Mouse (Mus musculus): ENCODE results near the gene Gpsm1.

Gene Gpsm1

DNA sequence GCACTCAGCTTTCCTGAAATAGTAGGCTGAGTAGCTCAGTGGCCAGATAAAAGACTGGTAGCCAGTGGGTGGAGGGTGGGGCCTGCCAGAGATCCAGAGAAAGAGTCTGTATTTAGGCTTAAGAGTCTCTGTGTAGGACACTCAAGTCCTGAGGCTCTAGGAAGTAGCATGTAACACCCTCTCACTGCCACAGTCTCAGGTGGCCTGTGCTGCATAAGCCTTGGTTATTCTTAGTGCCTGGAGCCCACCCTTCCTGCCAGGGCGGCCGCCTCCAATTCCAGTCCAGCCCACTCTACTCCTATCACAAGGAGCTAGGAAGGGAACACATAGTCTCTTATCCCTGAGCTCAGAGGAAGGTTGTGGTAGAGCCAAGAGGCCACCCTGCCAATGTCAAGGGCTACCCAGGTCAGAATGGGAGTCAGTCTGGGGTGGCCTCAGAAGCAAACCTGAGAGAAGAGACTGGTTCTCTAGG, 26.2 kb downstream of the Gpsm1 start:
- peak; percentile 55 to 56 for DNase-seq (ENCODE audit: low spot score in 2 of 2)

DNA sequence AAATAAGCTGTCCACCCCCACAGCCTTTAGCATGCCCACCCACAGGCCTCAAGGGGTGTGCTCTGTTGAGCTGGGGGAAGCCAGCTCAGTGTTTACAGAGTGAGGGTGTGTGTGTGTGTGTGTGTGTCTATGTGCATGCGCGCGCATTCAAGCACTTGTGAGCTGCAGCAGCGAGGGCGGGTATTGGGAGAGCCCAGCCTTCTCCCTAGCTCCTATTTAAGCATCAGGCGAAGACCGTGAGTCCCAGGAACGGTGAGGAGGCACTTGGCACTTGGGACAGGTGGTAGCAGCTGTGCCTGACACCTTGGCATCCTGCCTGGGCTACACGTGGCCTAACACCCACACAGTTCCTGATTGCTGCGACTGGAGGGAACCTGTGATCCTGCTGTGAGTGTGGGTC, 26.7 kb downstream of the Gpsm1 start:
- DNase-seq (ENCODE audit: low spot score in 2 of 2), result peak; percentile 80 to 82

DNA sequence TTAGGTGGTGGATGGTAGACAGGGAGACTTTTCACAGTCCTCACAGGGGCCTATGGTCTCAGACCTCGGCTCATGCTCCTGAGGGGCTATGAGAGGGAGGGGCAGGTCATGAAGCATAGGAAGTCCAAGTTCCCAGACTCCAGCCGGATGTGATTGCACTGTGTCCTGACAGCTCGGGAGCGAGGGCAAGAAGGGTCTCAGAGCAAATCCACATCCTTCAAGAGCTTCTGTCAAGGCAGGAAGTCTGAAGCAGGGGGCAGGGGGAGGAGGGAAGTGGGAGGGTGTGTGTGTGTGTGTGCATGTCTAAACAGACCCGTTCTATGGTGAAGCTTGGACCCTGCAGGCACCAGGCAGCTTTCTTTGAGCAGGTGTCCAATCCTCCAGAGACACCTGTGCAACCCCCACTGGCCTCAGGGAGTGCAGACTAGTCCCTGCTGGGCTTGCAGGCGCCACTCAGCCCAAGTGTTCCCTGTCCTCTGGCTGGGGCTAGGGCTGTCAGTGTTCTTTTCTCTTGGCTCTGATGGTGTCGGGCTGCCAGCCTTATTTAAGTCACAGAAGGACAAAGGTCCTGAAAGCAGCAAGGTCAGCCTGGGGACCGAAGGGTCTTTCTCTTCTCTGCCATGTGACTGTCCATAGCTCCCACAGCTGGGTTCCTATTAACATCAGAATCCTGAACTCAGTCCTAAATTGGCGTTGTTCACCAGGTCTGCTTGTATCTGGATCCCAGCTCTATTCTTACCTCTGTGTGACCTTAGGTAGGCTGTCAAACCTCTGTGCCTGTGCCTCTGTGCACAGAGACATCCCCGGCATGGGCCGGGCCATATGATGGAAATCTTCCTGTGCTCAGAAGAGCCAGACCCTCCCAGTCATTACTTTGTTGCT, 27.5 kb downstream of the Gpsm1 start:
- no peak for DNase-seq (ENCODE audit: low spot score in 2 of 2)

DNA sequence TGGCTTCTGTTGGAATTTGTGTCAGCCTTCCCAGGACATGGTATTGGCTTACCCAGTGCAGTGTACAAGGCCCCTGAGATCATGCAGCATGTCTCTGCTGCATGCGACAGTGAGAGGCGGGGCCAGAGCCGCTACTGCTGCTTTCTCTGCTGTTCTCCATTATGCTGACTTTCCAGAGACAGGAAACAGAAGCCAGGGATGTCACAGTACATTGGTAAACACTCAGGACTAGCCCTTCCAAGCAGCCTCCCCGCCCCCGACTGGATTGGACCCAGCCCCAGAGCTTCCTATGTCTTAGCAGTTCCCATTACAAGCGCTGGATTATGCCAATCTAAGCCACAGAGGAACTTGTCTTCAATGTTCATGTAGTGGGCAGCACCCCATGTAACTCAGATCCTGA, 32.9 kb downstream of the Gpsm1 start:
- no peak for DNase-seq (ENCODE audit: low spot score in 2 of 2)

DNA sequence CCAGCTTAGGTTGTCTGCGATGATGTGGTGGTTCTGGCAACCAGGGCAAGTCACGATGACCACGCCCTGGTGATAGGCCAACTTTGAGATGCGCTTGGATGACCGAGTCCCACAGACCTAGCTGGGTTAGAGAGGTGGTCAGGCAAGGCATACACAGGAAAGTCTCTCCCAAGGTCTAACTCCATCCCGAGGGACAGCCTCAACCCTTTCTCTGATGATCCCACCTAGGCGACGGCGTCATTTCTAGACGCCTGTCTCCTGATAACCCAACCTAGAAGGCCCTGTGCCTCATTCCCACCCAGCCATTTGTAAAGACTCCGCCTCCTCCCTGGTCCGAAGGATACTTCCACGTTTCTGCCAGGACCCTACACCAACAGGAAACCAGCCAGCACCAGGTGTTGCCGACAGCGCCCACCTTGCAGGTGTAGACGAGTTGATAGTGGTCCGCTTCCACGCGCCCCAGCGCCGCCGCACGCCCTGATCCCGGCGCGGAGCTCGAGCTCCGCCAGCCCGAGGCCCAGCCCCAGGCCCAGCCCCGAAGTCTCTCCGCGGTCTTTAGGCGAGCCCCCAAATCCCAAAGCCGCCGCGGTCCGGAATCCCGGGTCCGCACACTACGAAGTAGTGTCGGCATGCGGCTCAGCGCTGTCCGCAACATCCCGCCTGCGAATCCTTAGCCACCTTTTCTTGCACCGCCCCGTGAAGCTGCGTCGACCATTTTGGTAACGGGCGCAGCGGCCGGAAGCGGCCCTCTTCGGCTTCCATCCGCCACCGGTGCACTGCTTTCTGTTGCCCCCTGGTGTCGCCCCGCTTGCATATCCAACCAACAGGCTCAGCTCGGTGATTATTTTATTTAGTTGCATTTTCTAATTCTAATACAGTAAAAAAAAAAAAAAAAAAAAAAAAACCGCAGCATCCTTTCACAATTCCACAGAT, 36.3 kb downstream of the Gpsm1 start, which contains the start of gene Dnlz:
Gene Dnlz (minus strand): TSS at position 753 of the 933 bp plus-strand sequence.
- DNase-seq (ENCODE audit: low spot score in 2 of 2), result peak; percentile 94 to 97

DNA sequence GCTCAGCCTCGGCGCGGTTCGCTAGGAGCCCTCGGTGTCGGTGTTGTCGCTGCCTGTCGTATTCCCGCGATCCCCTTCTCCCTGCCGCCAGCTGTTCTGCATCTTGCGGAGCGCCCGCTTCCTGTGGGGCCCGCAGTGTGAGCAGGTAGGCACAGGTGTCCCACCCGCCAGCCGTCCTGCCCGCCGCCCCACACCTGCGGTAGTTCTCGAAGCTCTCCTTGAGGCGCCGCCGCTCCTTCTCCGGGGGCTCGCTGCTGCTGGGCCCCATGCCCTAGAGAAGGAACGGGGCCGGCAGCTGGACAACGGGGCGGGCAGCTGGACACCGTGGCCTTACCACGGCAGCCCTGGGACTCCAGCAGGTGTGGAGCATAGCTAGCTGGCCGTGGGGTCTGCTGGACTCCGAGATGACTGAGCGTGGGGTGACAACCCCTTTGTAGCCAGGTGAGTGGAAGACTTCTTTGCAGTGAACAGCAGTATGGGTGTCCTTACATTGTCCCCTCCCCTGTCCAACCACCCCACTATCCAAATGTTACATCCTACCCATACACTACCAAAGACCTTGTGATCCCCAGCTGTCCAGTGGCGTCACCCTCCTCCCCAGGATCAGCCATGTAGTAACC, 37.1 kb downstream of the Gpsm1 start:
- DNase-seq (ENCODE audit: low spot score in 2 of 2), result no peak

DNA sequence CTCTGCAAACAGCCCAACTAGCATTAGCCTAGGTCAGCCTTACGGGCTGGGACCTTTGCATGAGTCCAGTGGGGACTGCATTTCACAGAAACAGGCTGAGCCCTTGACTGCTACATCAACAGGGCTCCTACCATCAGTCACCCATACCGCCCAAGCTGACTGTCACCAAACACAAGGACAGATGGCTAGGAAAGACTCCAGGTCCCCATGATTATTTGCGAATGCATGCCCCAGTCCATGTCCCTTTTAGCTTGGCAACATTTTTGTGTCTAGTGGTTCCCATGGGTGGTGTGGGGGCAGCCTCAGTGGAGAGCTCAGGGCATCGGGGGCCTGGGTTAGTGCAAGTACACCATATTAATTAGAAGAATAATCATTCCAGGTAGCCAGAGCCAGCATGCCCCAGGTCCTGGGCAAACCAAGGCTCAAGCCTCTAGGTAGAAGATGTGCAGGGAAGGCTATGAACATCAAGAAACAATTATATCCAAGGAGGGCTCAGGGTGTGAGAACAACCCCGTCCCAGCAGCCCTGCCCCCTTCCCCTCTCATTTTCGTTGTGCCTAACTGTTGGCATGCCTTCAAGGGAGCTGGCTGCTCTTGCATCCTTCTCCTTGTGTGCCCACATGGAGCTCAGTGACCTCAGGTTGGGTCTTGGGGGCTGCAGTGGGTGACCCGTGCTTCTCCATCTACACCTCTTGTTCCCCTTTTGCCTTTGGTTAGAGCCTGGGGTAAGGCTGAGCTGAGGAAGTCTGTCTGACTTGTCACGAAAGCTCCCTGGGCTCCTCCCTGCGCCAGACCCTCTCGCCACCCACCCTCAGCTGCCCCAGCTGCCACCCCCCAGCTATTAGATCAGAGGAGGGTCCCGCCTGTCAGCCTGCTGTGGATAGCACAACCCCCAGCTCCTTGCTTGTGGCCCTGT, 38.0 kb downstream of the Gpsm1 start:
- DNase-seq (ENCODE audit: low spot score in 2 of 2), result no peak

DNA sequence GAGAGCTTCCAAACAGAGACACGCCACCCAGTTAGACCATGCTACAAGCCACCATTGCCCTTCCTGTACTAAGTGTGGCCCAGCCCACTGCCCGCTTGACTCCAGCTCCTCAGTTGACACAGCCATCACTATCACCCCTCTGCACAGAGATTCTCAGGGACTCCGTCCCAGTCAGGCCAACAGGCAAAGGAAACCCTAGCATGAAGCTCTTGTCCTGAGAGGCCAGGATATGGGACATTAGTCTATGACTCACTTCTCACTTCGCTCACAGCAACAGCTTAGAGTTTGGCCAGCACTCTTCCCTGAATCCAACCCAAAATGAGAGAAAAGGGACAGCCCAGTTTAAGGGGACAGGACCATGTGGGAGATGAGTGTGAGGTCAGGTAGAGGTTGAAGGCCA, 39.1 kb downstream of the Gpsm1 start:
- no peak for DNase-seq (ENCODE audit: low spot score in 2 of 2)

DNA sequence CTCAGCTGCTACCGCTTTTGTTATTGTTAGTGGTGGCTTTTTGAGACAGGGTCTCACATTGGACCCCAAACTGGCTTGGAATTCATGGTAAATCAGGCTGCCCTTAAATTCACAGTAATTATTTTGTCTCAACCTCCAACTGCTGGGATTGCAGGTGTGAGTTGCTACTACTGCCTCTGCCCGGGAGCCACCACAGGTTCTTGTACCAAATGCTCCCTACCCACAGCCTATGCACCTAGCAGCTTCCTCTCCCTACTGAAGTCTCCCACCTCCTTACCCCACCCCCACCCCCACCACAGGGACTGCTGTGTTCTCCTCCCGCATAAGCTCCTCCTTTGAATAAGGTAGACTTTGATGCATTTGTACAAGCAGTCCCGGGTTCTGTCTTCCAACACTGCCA, 40.9 kb downstream of the Gpsm1 start:
- DNase-seq (ENCODE audit: low spot score in 2 of 2), result no peak

DNA sequence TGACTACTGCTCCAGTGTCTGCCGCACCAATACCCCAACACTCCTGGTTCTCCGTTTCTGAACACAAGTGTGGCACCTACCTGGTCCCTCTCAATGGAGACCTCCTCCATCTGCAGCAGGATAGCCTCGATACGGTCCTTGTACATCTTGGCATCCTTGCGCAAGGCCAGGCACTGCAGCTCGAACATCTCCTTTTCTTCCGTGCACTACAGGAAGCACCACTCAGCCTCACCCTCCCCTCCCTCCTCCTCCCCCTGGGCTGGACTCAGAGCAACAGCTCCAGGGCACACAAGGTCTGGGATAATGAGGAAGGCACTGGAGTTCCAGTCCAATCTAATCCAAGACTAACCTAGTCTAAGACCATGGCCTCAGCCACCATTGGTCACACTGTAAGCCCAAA, 41.4 kb downstream of the Gpsm1 start:
- DNase-seq (ENCODE audit: low spot score in 2 of 2), result no peak

DNA sequence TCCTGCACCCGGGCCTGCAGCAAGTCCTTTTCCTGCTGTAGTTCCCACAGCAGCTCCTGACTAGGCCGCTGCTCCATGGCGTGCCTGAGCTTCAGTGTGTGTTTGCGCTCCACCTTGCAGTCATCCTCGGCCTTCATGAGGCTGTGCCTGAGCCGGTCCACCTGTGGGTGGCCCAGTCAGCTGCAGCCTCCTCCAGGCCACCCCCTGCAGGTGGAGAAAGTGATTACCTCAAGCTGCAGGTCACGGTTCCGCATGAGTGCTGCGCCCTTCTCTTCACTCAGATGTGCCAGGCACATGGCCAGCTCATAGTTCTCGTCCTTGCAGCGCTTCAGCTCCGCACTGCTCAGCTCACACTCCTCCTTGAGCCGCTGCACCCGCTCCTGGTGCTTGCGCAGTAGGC, 42.2 kb downstream of the Gpsm1 start:
- no peak for DNase-seq (ENCODE audit: low spot score in 2 of 2)

DNA sequence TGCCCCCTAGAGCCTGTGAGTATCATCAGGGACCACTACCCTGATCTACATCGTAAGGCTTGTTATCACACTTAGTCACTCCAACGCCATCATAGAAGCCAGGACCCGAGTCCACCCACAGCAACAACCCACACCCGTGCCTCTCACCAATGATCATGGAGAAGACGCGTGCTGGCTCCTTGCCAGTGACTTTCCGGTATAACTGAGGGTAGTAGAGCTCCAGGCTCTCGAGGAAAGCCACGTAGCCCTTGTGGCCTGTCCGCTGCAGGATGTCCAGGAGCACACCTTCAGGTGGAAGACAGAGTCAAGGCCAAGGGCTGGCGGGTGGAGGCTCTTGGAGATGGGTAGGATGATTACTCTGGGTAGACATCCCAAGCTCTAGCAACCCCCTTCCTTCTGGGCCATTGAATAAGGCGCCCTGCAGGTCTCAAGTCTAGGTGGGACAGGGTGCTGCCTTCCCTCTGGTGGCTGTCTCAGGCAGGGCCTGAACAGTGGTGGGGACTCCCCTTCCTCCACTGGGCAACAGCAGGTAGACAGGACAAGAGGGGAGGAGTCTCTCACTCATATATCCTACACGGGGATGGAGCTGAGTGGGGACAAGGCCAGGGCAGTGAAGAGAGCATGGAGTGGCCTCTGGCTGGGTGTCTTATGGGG, 43.5 kb downstream of the Gpsm1 start:
- DNase-seq (ENCODE audit: low spot score in 2 of 2), result no peak

DNA sequence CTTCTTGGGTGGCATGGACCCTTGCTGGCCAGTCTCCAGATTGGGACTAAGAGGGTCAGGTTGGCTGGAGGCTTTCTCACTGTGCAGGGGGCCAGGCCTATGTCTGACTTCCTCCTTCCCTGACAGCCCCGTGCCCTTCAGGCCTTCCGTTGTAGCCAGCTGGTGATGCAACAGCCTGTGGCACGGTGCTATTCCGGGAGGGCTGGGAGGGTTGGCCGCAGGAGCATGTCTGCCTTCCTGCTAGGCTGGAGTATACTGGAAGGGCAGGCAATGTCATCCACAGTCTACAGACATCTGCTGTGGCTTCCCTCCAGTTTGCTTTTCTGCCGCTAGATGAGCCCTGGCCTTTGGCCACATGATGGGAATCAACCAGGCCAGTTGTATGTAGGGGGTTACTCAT, 44.7 kb downstream of the Gpsm1 start:
- no peak for DNase-seq (ENCODE audit: low spot score in 2 of 2)

DNA sequence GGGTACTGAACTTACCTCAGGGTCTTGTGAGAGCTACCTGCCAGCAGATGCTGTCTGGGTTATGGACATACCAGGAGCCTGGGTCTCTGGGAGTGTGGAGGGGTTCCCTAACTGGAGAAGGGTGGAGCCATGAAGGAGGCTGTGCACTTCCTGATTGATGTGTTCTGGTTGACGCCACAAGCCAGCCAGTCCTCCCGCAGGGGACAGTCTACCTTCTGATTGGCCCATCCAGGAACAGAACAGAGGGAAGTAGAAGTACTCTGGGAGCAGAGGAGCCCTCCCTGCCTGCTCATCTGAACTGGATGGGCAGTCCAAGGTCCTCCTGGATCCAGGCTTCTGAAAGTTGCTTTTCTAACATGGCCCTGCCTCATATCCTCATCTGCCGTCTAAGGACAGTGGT, 45.5 kb downstream of the Gpsm1 start, which contains the start of gene Card9:
Gene Card9 (minus strand): TSS at position 147 of the 400 bp plus-strand sequence.
- DNase-seq (ENCODE audit: low spot score in 2 of 2), result no peak

DNA sequence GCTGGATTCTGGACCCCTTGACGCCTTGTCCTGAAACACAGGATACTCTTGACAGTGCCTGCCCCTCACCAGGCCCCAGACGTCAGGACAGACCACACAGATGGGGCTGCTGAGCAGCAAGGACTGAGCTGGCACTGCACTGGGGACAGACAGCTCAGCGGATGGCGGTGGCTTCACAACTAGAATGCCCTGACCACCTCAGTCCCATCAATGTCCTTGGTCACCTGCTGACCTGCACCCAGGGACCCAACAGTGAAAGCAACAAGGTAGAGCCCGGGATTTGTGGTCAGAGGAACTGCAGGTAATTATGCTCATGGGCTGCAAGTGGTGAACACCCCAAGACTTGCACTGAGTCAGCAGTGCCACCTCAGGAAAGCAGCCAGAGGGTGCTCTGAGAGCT, 47.7 kb downstream of the Gpsm1 start:
- DNase-seq (ENCODE audit: low spot score in 2 of 2), result no peak

DNA sequence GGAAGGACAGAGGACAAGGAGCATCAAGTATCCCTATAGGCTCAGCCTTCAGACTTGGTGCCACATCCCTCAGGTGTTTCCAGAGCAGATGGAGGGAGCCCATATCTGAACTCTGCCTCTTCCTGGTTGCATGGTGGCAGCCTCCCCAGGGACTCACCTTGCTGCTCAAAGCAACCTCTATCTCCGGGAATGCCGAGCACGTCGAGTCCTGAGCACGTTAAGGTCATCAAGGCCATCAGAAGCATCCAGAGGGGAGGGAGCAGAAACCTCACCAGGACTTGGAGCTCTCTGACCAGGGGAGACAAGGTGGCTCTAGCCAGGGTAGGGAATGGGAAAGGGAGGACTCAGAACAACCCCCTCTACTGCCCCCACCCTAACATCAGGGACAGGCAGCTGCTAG, 48.2 kb downstream of the Gpsm1 start:
- DNase-seq (ENCODE audit: low spot score in 2 of 2), result no peak

DNA sequence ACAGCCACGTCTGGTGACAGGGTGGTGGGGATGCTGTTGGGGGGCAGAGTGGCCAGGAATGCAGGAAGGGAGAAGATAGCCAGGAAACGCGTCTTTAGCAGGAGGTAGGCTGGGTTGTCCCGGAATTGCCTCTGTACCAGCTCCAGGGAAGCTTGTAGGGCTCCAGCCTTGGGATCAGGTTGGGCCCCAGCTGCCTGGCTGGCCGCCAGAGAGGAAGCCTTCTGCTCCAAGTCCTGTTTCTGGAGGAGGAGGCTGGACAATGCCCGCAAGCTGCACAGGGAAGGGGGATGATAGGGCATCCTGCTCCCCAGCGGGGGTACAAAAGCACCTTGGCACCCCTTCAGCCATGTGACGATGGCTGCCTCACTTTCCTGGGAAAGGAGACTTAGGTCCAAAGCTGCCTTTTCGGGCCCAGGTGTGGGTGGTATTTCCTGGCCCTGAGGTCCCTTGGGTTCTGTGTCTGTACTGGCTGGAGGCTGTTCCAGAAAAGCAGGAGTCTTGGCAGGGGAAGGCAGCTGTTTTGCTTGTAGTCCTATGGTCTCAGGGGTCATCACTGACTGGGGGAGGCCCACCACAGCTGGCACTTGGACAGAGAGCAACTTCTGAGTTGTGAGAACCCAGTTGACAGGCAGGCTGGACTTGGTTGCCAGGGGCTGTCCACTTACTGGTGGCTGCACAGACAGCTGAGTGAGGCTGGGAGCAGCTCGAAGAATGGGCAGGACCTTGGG, 49.6 kb downstream of the Gpsm1 start:
- DNase-seq (ENCODE audit: low spot score in 2 of 2), result no peak

DNA sequence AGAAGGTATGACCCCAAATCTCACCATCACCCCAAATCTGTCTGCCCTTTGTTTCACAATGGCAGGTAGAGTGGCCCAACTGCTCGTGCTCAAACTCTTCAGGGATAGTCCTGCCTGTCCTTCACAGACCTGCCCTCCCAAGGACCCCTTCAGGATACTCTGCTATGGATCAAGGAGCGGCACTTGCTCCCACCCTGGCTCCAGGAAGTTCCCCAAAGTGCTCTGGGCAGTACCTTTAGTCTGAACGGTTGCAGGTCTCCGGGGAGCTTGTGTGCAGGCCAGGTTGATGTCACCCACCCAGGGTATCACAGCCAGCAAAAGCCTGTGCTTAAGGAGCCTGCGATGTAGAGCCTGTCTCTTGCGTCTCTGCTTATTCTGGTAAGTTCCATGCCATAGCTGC, 52.6 kb downstream of the Gpsm1 start:
- DNase-seq (ENCODE audit: low spot score in 2 of 2), result no peak

DNA sequence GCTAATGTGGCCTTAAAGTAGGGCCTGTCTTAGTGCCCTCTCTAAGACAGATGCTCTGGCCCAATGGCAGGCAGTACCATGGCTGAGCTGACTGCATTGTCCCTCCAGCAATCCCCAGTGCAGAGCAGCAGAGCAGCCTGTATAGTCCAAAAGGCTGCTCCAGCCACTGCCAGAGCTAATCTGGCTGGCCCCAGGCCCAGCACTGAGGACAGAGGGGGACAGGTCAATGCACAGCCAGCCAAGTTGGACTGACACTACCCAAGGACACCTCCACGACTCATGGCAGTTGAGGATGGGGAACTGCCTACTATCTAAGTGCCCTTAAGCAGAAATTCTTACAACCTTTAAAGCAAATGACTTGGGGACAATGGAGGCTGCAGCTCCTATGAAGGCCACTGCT, 53.3 kb downstream of the Gpsm1 start:
- no peak for DNase-seq (ENCODE audit: low spot score in 2 of 2)

DNA sequence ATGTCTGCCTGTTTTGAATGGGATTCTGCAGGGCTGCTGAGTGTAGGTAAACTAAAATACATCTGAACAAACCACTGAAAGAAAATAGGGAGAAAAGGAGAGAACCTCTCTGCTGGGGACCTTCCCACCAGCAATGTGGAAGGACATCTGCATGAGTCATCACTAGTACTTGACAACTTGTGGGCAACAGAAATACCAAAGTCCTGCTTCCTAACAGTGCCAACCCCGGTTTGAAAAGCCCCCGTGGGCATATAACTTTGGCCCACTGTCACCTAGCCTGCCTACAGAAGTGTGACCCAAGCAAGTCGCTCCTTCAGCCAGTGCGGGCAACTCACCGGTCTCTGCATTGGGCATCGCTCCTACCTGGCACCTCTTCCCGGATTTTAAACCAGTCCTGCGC, 57.1 kb downstream of the Gpsm1 start:
- DNase-seq (ENCODE audit: low spot score in 2 of 2), result no peak
